Mouse (Mus musculus) megakaryocyte, embryonic 14.5 days (primary cell): Measurements from ENCODE around the gene Slc5a12.

Experiments used
- FLI1 ChIP-seq: IDR thresholded peaks from 2 replicates; pipeline ENCODE4 v1.6.1; 2012; ENCODE audit warnings: low read length, inconsistent platforms, mixed read lengths
- GATA1 ChIP-seq: IDR thresholded peaks from 3 replicates; pipeline ENCODE4 v1.6.1; 2012; ENCODE audit warnings: mixed read lengths, low read length, inconsistent platforms, borderline replicate concordance

- no peak for TF ChIP-seq GATA1
- TF ChIP-seq FLI1 = no peak
These were observed 34.5 kb upstream of the Slc5a12 start for GRCm38 (mm10) chr2:110562621-110563020.
